Mouse (Mus musculus) ovary, adult 18-20 months (tissue): ENCODE data around the gene F930015N05Rik.

Source experiments
- DNase-seq: peaks from one replicate; pipeline ENCODE4 v3.0.0; 2022; ENCODE audit warnings: low spot score, mixed read lengths

Gene F930015N05Rik

GRCm38 (mm10) chr11:64436412-64436727, at the start of gene F930015N05Rik:
Gene F930015N05Rik, minus strand, starts transcription at chr11:64436653.
- no peak for DNase-seq

DNA sequence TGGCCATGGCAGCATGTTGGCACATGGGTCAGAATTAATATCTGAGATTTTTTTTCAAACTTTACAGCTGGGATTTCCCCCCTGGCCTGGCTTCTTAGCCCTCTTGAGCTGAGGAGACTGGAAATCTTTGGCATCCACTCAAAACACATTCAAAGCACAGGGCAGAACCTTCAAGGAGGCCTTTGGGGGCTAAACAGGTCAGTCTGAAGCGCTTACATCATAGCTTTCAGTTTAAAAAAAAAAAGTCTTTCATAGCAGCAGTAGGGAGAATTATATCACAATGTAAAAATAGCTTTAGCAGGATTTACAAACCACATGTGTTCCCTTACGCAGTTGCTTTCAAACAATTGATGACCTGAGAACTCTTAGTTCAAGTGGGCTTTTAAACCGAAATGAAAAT, 45.0 kb upstream of the F930015N05Rik start:
- no peak for DNase-seq

- DNase-seq, result no peak
These were observed 37.2 kb upstream of the F930015N05Rik start for GRCm38 (mm10) chr11:64473679-64474078.

DNA sequence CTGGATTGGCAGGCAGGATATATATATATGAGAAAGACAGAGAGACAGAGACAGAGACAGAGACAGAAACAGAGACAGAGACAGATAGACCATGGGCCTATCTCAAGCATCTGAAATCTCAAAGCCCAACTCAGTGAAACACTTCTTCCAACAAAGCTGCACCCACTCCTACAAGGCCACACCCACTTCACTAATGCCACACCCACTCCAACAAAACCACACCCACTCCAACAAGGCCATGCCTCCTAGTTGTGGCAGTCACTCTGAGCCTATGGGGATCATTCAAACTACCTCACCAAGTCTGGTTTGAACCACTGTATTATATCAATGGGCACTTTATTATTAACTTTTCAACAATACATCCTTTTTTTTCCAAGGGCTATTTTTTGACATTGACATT, 34.2 kb upstream of the F930015N05Rik start:
- no peak for DNase-seq

DNA sequence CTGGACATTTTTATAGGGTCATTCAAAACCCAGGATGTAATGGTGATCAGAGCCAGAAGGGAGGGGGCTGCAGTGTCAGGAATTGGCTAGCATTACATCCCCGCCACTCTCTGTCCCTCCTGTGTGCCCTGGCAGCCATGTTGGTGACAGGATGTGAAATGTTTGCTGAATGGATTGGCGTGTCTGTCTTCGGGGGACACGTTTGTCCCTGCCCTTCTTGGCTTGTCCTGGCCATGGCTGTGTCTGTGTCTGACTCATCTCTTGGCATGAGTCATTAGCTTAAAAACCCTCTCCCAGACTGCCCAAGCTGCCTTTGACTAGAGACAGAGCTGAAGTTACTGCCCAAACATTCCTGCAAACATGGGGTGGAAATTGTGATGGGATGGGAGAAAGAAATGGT, 32.3 kb upstream of the F930015N05Rik start:
- DNase-seq, result no peak

DNA sequence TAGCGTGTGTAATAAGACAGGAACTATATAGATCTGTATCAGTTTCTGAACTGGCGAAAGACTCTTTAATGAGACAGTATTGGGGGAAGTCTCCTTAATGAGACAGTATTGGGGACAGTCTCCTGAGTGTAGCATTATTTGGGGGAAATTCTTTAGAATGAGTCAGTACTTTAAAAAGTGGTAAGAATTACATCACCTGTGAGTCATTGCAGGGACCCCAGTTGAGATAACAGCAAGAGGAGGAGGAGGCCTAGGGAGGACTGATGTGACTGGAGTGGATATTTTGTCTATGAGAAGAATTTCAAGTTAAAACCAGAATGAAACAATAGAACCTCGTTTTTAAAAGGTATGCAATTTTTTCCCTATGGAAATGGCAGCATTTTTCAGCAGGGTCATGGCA, 25.3 kb upstream of the F930015N05Rik start:
- DNase-seq, result no peak

DNA sequence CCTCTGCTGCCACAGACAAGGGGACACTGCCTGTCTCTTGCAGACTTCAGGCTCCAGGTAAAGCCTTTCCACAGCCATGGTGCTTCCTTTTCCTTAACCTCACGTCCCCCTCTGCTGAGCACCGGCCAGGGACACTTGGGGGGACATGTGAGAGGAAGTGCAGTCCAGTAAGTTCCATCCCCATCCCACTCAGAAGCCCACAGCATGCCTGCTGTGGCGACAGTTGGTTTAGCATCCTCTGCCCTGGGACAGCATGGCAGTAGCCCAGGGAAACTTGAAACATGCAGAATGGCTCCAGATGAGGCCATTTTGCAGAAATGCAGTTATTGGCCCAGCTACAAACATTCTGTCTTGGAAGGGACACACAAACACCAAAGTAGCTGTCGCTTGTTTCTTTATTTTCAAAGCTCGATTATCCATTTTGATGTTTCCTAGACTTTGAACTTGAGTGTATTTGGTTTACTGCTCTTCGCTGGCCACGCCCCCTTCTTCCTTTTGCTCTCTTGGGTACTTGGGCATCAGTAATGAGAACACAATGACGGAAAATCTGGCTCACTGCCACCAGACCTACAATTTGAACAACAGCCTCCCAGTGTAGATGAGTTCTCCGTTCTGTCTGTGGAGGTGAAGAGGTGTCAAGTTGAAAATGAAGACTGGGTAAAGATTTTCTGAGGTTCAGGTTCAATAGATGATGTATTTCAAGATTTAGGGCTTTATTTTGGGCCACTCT, 12.3 kb upstream of the F930015N05Rik start:
- DNase-seq, result no peak

DNA sequence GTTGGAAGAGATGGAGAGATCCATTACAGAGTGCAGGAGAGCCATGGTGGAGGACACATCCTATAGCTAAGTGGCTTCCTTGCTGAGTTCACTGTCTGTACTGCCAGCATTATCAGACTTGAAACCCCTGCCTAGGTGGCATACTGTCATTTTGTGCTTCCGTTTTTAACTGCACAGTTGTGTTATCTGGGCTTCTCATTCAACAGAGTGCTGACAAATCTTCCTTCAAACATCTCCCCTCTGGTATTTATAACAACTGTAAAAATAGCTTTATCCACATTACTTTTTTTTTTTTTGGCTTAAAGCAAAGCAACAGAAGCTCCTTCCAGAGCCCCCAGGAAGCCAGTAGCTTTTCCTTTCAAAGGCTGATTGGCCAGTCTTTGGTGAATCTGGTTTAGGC, 8.8 kb upstream of the F930015N05Rik start:
- DNase-seq, result no peak

DNA sequence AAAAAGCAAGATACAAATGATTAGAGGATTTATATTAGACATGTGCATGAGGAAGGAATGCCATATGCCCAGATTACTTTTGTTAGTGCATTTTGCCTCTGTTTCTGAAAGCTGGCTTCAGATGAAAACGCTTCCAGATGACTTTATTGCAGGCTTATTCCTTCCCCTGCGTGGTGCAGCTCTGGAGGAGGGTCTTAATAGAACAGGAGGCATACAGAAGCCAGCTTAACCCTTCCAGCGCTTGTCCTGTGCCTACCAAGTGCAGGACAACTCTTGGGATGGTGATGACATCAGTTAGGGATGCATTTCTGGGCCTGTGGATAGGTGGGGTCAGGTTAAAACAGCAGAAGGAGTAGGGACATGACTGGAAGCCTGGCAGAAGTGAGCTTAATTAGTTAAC, 6.2 kb upstream of the F930015N05Rik start:
- no peak for DNase-seq

DNA sequence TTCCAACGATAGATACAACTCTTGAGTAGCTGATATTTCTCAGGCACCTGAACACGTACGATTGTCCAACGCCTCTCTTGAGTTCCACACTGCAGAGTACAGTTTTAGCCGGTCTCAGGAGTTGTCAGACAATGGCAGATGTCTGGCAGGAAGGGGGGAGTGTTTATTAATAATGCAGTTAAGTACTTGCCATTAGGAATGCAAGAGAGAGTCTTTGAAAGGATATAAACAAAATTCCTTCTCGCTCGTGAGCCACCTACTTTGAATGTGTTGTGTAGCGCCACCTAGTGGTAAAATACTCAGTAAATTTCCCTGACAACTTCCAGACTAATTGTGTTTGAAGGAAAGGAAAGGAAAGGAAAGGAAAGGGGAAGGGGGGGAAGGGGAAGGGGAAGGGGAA, 5.7 kb upstream of the F930015N05Rik start:
- no peak for DNase-seq

GRCm38 (mm10) chr11:64438909-64439308, 2.5 kb upstream of the F930015N05Rik start:
- no peak for DNase-seq

DNA sequence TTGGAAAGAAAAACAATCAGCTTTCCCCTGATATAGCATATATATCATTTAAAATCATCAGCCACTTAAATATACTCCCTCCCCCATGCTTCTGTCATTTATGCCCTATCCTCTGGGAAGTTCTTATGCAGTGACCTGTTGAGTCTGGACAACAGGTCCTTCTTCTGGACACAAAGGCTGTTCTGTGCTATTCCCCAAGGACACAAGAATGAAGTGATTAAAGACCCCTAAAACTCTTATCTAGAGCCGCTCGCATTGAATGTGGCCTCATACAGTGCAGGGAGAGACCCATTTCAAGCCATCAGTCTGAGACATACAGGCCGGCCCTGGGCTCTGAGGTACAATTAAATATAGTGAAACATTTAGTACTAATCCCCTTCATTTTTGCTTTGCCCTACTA, 1.3 kb upstream of the F930015N05Rik start:
- no peak for DNase-seq

DNA sequence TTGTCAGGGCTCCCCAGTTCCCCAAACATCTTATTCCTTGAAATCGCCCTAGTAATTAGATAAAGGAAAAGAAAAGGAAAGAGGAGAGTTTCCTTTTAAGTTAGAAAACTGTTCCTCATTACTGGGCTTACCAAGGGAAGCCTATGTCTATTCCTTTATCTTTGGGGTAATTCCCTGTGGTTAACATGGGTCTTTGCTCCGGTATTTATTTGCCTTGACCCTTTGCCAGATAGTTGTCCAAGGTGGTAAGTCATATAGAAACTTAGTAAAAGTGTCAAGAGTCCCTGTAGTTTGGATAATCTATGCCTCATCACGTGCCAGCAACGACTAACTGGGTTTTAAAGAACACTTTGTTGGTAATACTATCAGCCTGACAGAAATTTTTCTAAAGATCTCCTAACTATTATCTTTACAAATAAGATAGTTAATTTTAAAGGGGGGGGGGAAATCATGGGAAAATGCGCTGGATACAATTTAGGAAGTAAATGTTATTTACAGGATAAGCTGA, 392 bp upstream of the F930015N05Rik start:
- no peak for DNase-seq

- DNase-seq, result no peak
These were observed 674 bp downstream of the F930015N05Rik start for GRCm38 (mm10) chr11:64435546-64436411.

GRCm38 (mm10) chr11:64434611-64435545, 1.6 kb downstream of the F930015N05Rik start, which contains the start of gene Hs3st3a1:
Gene Hs3st3a1, plus strand, starts transcription at chr11:64435332.
- peak; percentile 55 for DNase-seq

DNA sequence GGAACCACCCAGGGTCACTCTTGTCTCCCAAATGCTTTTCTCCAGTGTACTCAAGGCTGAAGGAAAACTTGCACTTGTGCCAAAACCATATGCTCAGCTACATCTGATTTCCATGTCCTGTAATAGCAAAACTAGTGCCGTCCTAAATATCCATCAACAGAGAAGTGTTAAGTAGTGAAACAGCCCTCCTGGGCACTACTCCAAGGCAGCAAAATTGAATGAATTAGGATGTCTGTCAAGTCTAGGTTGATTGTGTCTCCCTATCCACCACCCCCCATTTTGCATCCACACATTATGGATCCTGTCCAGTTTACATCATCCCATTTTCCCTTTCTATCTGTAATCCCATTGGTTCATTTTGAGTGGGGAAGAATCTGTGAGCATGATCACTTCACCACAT, 17.5 kb downstream of the F930015N05Rik start:
- no peak for DNase-seq

- DNase-seq, result no peak
These were observed 35.8 kb downstream of the F930015N05Rik start for GRCm38 (mm10) chr11:64400534-64401093.

GRCm38 (mm10) chr11:64397612-64398011, 38.8 kb downstream of the F930015N05Rik start:
- no peak for DNase-seq

DNA sequence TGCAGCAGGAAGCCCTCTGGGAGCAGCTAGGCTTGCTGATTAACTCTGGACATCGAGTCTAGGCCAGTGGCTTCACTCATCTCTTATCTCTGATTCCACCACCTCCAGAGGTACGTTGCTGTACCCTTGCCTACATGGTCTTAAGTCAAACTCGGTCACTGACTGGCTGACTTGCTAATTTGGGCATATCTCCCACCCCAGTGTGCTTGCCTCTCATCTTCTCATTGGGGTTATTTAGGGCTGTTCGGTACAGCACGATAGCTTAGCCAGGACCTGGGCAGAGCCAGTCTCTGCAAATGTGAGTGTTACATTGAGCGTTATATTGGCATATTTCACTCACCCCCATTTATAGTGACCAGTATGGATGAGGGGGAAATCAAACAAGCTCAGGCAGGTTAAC, 39.5 kb downstream of the F930015N05Rik start:
- no peak for DNase-seq

GRCm38 (mm10) chr11:64396331-64396881, 40.0 kb downstream of the F930015N05Rik start:
- no peak for DNase-seq

DNA sequence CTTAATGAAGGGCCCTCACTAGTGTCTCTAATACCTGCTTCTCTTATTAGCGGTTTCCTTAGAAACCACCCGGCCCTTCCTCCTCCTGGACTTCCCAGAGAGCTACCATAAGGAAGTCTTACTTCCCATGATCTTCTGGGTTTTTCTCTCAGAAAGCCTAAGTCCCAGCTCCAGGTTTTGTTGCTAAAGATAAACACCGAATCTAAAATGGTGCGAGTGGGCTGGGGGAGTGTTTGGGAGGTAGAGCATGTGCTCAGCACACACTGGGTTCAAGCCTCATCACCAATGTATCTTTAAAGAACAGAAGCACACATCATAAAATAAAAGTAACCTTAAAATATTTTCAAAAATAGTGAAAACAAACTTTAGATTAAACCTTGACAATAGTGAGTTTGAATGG, 50.1 kb downstream of the F930015N05Rik start:
- DNase-seq, result no peak
